Mouse (Mus musculus) heart, adult 2 months (tissue): ENCODE data around the gene Traf3ip2.

ENCODE experiments used
- CTCF ChIP-seq: fragments of 200-600 bp; IDR thresholded peaks from 2 replicates; pipeline ENCODE4 v1.8.1; 2022; ENCODE audit warnings: antibody characterized with exemption, mild to moderate bottlenecking, moderate library complexity
- EP300 ChIP-seq: fragments of 200-500 bp; IDR thresholded peaks from 2 replicates; pipeline ENCODE4 v1.6.1; 2011; ENCODE audit warnings: low read depth, low read length, control low read depth; ENCODE audit not compliant: insufficient read depth
- POLR2A ChIP-seq: fragments of 200-500 bp; IDR thresholded peaks from 2 replicates; pipeline ENCODE4 v1.6.1; 2011; ENCODE audit warnings: mild to moderate bottlenecking, low read depth, low read length, control low read depth; ENCODE audit not compliant: insufficient read depth

DNA sequence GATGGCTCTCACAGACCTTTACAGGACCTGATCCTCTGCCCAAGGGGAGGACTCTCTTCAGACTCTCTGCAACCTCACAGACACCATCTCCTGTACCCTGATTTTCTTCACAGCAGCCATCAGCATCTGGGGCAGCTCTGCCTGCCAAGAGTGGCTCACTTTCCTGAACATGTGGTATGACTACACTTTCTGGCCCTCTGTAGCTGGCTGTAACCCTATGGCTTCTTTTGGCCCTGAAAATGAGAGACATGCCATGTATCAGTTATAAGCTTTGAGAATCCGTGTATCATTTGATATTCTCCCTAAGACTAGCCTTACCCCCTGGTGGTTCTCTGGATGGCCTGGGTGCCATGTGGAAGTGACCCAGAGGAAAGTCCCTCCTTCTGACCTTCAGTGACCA, 58.7 kb downstream of the Traf3ip2 start:
- TF ChIP-seq CTCF (no peak), POLR2A (no peak), EP300 (no peak)
